Mouse (Mus musculus) thymus, postnatal 10 days (tissue): ENCODE data around the gene D8Ertd738e.
A peak's percentile ranks its signal among the peaks of the same experiment; 100 is the strongest.

Experiments used
- DNase-seq, 2 experiments: peaks; one replicate each; pipeline ENCODE4 v3.0.0; 2021; ENCODE audit warnings: low spot score in 2 of 2

Gene D8Ertd738e

DNA sequence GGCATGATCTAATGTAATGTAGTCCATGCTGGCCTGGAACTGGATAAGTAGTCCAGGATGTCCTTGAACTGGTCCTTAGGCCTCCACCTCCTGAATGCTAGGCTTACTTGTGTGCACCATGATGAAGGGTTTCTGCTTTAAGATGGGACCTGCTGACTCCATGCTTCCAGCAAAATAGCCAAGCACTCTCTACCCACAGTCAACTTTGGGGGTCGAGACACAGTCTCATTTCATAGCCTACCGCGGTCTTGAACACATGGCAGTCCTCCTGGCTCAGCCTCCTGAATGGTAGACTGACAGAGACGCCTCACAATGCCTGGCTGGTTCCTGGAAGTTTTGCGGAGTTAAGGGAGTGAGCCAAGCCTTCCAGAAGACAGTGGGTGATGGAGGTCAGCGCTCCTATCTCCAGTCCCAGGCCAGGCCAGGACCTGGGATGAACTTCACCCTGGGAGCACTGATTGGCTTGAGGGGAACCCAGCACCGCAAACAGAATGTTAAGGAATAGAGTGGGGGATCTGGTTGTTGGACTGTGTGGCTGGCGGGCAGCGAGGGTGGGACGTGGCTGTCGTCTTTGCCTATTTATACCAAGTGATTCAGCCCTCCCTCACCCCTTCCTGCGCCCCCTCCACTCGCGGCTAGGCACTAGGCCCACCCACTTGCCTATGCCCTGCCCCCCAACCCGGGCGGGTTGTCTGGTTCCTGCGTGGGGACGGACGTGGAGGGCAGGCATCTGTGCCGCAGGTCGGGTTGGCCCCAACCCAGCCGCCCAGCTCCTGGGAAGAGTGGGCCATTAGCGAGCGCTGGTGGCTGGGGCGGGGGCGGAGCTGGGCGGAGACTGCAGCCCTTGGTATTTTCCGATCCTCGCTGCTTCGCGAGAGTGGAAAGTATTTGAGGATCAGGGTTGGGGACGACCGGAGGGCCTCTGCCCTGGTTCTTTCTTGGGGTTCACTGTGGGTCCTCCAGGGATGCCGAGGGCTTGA is 46.3 kb downstream of the D8Ertd738e start:
- peak; percentile 71 to 80 for DNase-seq

DNA sequence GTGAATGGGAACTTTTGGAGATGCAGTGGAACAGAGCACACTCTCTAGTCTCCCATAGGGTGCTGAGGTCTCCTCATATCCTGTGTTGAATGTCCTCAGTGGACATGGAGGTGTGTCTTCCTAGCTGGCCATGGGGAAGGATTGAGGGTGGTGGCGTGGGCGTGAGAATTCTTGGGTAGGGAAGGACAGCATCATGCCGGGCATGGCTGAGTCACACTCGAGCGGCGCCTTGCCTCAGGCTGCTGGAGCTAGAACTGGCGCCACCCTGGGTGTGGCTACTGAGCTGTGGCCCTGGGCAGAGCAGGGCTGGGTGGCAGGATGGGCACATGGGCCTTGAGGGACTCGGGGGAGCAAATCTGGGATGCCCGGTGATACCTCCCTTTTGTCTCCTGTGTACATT is 47.1 kb downstream of the D8Ertd738e start:
- no peak for DNase-seq

DNA sequence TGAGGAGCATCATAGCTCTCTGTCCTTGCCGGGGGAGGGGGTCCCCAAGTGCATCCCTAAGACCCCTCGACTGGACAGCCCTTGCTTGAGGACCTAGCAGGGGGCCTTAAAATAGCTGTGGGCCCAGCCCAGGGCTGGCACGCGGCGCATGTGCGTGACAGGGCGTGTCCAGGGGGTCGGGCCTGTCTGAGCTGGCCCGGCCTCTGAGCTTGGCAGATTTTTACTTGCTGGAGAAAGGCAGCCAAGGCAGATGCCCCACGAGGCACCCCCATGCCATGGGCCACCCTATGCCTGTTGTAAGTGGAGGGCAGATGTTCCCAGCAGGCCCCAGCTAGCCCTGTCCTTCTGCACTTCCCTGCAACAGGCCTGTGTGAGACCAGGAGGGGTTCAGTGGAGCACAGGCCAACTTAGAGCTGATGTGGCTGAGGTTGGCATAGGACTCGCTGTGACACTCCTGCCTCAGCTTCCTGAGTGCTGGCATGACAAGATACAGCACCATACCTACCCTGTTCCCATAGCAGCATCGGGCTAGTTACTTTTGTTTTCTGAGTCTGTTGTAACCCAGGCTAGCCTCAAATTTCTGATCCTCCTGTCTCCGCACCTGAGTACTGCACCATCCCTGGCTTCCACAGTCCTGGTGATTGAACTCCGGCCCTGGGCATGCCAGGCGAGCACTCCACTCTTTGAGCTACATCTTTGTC is 47.8 kb downstream of the D8Ertd738e start:
- DNase-seq: no peak

DNA sequence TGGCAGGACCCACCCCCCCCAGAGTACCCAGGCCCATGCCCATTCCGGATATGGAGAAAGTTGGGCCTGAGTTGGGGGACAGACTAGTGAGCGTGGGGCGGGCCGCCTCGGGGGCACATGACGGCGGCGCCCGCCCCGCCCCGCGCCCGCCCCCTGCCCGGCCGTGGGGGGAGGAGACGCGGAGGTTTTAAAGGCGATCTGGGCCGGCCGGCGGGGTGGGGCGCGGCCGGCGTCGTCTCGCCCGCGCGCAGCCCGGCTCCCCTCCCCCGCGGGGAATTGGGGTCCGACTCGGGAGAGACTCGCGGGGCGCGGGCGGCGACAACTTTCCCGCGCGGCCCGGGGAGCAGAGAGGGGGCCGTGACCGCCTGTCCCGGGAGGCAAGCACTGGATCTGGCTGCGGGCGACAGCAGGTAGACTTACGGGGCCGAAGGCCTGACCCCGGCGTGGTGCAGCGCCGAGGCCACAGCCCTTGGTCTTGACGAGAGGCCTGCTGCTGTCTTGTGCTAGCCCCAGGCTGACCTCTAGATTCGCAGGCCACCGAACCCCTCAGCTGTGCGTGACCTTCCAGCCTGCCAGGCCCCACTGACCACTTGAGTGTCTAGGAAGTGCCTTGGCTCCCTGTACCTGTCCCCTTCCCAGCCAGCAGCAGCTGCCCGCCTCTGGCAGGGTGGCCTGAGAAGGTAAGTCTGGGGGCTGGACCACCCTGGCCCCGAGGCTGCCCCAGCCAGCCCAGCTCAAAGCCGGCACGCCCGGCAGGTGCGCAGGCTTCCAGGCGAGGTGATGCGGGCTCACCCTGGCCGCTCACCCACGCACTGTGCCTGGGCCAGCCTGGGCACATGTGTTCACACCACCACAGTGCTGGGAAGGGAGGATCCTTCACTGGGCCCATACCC is 48.6 kb downstream of the D8Ertd738e start:
- DNase-seq: peak in 1 of 2 experiments; percentile 49

DNA sequence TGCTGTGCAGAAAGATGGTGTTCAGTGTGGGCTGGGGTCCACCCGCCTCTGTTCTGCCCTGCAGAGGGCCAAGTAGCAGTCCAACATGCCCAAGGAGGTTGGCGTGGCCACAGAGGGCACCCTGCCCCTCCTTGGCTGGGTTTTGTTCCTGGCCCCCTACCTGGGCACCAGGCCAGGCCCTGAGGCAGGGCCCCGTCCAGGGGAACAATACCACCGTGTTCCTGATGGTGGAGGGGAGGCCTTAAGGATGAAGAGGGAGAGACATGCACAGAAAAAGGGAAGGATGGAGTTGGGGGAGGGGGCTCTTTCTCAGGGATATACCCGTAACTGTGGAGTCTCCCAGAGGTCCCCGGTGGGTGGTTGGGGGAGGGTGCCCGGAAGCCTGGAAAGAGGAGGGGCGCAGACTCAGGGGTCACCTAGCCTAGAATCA is 49.4 kb downstream of the D8Ertd738e start:
- no peak for DNase-seq

DNA sequence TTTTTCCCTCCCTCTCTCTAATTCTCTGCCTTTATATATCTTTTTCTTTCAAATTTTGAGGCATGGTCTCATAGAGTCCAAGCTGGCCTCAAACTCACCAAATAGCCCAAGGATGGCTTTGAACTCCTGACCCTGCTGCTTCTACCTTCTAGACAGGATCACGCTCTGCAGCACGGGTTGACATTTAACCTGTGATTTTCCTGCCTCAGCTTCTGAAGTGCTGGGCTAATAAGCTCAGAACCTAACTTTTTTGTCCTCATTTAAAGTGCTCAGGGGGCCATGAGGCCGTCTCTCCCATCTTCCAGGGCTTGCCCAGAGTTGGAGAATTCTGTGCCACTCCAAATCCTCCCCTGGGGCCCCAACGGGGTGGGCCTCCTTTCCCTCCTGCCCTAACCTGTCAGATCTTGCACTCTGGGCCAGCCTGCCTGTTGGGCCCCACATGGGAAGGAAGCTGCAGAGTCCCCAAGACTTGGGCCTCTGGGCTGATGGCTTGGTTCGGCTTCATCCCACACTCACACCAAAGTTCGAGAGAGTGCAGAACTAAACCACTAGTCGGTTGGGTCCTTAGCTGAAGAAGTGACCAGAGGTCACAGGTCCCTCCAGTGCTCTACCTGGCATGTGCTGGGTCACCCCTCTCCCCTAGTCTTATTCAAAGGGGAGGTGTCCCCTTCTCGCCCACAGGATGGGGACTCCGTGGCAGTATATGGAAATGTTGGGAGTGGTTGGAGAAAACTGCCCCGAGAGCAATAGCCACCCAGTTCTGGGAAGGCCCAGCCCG is 50.0 kb downstream of the D8Ertd738e start:
- no peak for DNase-seq

DNA sequence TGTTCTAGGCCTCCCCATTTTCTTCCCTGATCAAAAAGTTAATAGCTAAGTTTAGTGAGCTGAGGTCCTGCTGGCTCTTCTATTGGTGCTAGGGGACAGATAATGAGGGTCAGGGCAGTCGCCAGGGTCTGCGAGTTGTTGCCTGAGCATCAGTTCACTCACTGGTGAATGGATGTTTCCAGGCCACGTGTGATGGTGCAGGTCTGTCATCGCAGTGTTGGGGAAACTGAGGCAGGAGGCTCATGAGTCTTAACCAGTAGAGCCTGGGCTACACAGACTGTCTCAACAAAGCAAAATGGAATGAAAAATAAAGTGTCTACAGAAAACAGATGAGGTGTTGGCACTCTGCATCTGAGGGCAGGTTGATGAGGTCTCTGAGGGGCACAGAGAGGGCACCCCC is 50.6 kb downstream of the D8Ertd738e start:
- DNase-seq: no peak

DNA sequence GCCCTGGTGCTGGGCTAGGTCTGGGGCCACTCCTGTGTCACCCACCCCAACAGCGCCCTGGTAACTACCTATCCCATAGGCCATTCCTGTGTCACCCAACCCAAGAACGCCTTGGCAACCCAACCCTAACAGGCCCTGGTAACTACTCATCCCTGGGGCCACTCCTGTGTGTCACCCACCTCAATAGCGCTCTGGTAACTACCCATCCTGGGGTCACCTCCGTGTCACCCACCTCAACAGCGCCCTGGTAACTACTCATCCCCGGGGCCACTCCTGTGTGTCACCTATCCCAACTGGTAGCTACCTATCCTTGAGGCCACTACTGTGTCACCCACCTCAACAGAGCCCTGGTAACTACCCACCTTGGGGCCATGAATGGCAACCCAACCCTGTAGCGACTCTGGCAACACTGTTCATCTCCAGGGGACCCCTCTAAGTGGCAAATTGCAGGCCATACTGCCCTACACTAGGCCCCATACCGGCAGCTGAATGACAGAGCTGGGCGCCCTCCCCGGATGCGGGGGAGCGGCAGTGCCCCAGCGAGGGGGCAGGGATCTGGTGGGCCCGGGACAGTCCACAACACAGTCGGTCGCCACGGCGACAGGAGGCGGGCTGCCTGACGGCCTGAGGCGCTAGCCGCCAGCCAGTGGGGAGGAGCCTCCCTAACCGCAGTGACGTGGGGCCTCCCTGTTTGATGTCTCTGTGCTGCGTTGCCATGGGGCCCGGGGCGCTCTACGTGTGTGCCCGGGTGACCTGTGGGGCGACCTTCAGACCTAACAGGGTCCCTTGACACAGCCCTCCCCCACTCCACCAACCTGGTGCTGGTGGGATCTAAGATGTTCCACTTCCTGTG is 51.4 kb downstream of the D8Ertd738e start:
- DNase-seq: peak; percentile 88 to 90

DNA sequence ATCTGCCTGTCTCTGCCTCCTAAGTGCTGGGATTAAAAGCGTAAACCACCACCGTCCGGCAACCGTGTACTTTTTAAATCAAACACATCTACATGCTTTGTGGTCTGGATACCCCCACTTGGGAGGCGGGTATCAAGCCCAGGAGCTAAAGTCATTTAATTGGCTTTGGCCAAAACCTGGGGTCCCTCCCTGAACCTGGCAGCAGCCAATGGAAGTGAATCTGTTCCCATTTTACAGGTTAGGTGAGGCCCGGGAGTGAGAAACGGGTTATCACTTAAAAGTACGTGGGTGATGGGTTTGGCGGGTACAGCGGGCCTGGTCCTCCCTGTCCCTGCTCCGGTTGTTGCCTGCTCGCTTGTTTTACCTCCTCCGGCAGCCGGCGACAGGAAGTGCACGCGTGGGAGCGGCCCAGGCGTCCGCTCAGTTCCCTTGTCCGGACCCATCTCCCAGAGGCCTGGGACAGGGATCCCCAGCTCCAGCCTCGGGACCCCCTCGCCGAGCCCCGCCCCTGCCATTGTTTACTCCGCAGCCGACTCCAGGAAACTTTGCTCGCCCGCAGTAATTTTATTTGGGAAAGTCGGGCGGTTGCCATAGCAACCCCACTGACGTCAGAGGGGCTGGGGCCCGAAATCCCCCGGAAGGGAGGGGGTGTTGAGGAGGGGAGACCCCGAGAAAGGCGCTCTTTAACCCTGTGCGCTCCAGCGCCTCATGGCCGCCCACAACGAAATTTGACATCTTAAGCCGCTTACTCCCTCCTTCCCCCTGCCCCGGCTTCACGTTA is 52.2 kb downstream of the D8Ertd738e start:
- DNase-seq: peak; percentile 79 to 80
